Mouse (Mus musculus): ENCODE results near the gene Dnajc28. TPM values are rescaled to one million over a fixed set of nuclear protein-coding genes. Genes with fewer than 3 reads are reported as not detected.

Dnajc28 gene
- total RNA-seq, 2 experiments from 2014 or later, result 24.4 to 25.9 TPM

Other genes starting within 250 kb of the Dnajc28 start
- gene Ifnar2, start 246.2 kb downstream of the Dnajc28 start, total RNA-seq (2021), result 10 to 100 TPM; 34.5 to 37.6 TPM
- gene Gm21970, start 227.3 kb downstream of the Dnajc28 start, total RNA-seq (2021), result not detected
- gene Il10rb, start 212.9 kb downstream of the Dnajc28 start, total RNA-seq (2021), result 100 to 1,000 TPM in 1 of 2 experiments, 10 to 100 TPM in 1; 97.5 to 105 TPM
- 10 to 100 TPM; 30.5 to 39.7 TPM for gene Ifnar1, start 133.8 kb downstream of the Dnajc28 start, total RNA-seq (2021)
- 100 to 1,000 TPM; 153 to 157 TPM for gene Ifngr2, start 72.0 kb downstream of the Dnajc28 start, total RNA-seq (2021)
- gene Tmem50b, start 21.2 kb downstream of the Dnajc28 start, total RNA-seq (2021), result 10 to 100 TPM; 65.5 to 74.3 TPM
- gene Gart, start 27.9 kb upstream of the Dnajc28 start, total RNA-seq (2021), result 10 to 100 TPM; 59.0 to 70.1 TPM
- gene Son, start 28.5 kb upstream of the Dnajc28 start, total RNA-seq (2021), result 100 to 1,000 TPM; 129 to 149 TPM
- gene Donson, start 69.7 kb upstream of the Dnajc28 start, total RNA-seq (2021), result 1 to 10 TPM; 2.5 to 3.7 TPM
- 10 to 100 TPM; 22.7 to 24.7 TPM for gene Cryzl1, start 109.9 kb upstream of the Dnajc28 start, total RNA-seq (2021)
- 10 to 100 TPM; 40.8 to 56.7 TPM for gene Itsn1, start 110.3 kb upstream of the Dnajc28 start, total RNA-seq (2021)